In genomic region chr9:69451886-69452810, GRCm38 (mm10) we compare ENCODE assay signal across 14 mouse cellular contexts. TPM values are rescaled to one million over a fixed set of nuclear protein-coding genes. Genes with fewer than 3 reads are reported as not detected.
DNase-seq lines count a peak whose midpoint lies in the region; ATAC-seq and TF ChIP-seq lines count a peak whose summit lies in the region.
"Had no signal": no experiment of that assay in that cellular context is flagged by ENCODE, and none has a peak within 500 bp of the region (broad histone marks: within the 10 kb centered on the region; RNA-seq: fewer than 3 reads in every experiment).

No protein-coding gene starts in this region.

- peak overlapping the region; percentile 91 for H3K27ac ChIP-seq in embryonic facial prominence, embryonic 12.5 days
- no peak overlapping the region for H3K27ac ChIP-seq in embryonic facial prominence, embryonic 10.5 days (replicated peaks)
- H3K27ac ChIP-seq in kidney, embryonic 16.5 days (ENCODE audit: low read length) = peak overlapping the region; percentile 95; the same call in 1 of the 2 replicates
- no peak overlapping the region for H3K27ac ChIP-seq in midbrain, embryonic 11.5 days (ENCODE audit: low read depth, low read length)
- H3K27ac ChIP-seq in midbrain, postnatal 0 days (ENCODE audit: low read depth, low read length) = no peak overlapping the region

- no peak overlapping the region for H3K9ac ChIP-seq in embryonic facial prominence, embryonic 12.5 days
- no peak overlapping the region for H3K9ac ChIP-seq in kidney, embryonic 16.5 days (replicated peaks; ENCODE audit: low read length)
- H3K9ac ChIP-seq in midbrain, embryonic 11.5 days (ENCODE audit: low read length) = no peak overlapping the region
- no peak overlapping the region for H3K9ac ChIP-seq in midbrain, postnatal 0 days (replicated peaks; ENCODE audit: low read length, poor library complexity, severe bottlenecking)
- H3K9ac ChIP-seq: forebrain, postnatal 0 days had no signal

- H3K4me3 ChIP-seq in embryonic facial prominence, embryonic 12.5 days = no peak overlapping the region
- no peak overlapping the region for H3K4me3 ChIP-seq in embryonic facial prominence, embryonic 10.5 days
- no peak overlapping the region for H3K4me3 ChIP-seq in kidney, embryonic 16.5 days (ENCODE audit: low read length)
- H3K4me3 ChIP-seq in midbrain, embryonic 11.5 days (ENCODE audit: low read depth, low read length) = no peak overlapping the region
- H3K4me3 ChIP-seq in midbrain, postnatal 0 days (ENCODE audit: low read depth, low read length) = no peak overlapping the region
- H3K4me3 ChIP-seq: megakaryocyte, embryonic 14.5 days had no signal

- H3K4me2 ChIP-seq in embryonic facial prominence, embryonic 12.5 days (replicated peaks) = no peak overlapping the region
- H3K4me2 ChIP-seq in kidney, embryonic 16.5 days (replicated peaks; ENCODE audit: low read depth, low read length) = no peak overlapping the region
- no peak overlapping the region for H3K4me2 ChIP-seq in midbrain, embryonic 11.5 days
- H3K4me2 ChIP-seq in midbrain, postnatal 0 days (ENCODE audit: low read depth, low read length, poor library complexity, severe bottlenecking) = no peak overlapping the region

- DNase-seq in embryonic facial prominence, embryonic 10.5 days (ENCODE audit: low spot score) = no peak
- DNase-seq in kidney, postnatal 25 days = no peak
- peak; percentile 72 for DNase-seq in midbrain, embryonic 11.5 days (ENCODE audit: low spot score, missing footprints)
- no peak for DNase-seq in midbrain, postnatal 0 days (ENCODE audit: low spot score)
- no peak for DNase-seq in frontal cortex, postnatal 36 days (ENCODE audit: low spot score in 2 of 2)
- no peak for DNase-seq in cerebellum, adult 11 months
- DNase-seq: cerebellum, adult 11-12 months; forebrain, postnatal 0 days; gastrocnemius, postnatal 25 days; heart, postnatal 14 days had no signal

- peaks cover 39% of the 10 kb centered on the region for H3K4me1 ChIP-seq in embryonic facial prominence, embryonic 12.5 days
- H3K4me1 ChIP-seq in embryonic facial prominence, embryonic 10.5 days = peaks cover 52% of the 10 kb centered on the region
- H3K4me1 ChIP-seq in kidney, embryonic 16.5 days (ENCODE audit: insufficient read depth, low read length) = peaks cover 35% of the 10 kb centered on the region
- H3K4me1 ChIP-seq in midbrain, embryonic 11.5 days (ENCODE audit: control insufficient read depth, insufficient read depth, low read length) = peaks cover 11% of the 10 kb centered on the region
- H3K4me1 ChIP-seq in midbrain, postnatal 0 days (ENCODE audit: insufficient read depth, low read length) = peaks cover 5% of the 10 kb centered on the region; the same call in 1 of the 2 replicates

- no peaks in the 10 kb centered on the region for H3K36me3 ChIP-seq in embryonic facial prominence, embryonic 12.5 days
- H3K36me3 ChIP-seq in embryonic facial prominence, embryonic 10.5 days (replicated peaks) = no peaks in the 10 kb centered on the region
- no peaks in the 10 kb centered on the region for H3K36me3 ChIP-seq in kidney, embryonic 16.5 days (ENCODE audit: insufficient read depth, low read length)
- no peaks in the 10 kb centered on the region for H3K36me3 ChIP-seq in midbrain, embryonic 11.5 days (ENCODE audit: control insufficient read depth, insufficient read depth, low read length)
- no peaks in the 10 kb centered on the region for H3K36me3 ChIP-seq in midbrain, postnatal 0 days (ENCODE audit: insufficient read depth, low read length)

- H3K9me3 ChIP-seq in embryonic facial prominence, embryonic 12.5 days = no peaks in the 10 kb centered on the region
- no peaks in the 10 kb centered on the region for H3K9me3 ChIP-seq in embryonic facial prominence, embryonic 10.5 days
- H3K9me3 ChIP-seq in kidney, embryonic 16.5 days (ENCODE audit: low read length) = no peaks in the 10 kb centered on the region
- H3K9me3 ChIP-seq in midbrain, embryonic 11.5 days (ENCODE audit: control insufficient read depth, low read length) = no peaks in the 10 kb centered on the region
- H3K9me3 ChIP-seq in midbrain, postnatal 0 days (ENCODE audit: low read length) = no peaks in the 10 kb centered on the region
- H3K9me3 ChIP-seq: megakaryocyte, embryonic 14.5 days had no signal

- 89% methylated on average over 10 of the region's 10 CpGs for WGBS in embryonic facial prominence, embryonic 12.5 days
- WGBS in embryonic facial prominence, embryonic 10.5 days = 90% methylated on average over 10 of the region's 10 CpGs
- 88% methylated on average over 10 of the region's 10 CpGs for WGBS in kidney, embryonic 16.5 days
- 93% methylated on average over 10 of the region's 10 CpGs for WGBS in midbrain, embryonic 11.5 days
- WGBS in midbrain, postnatal 0 days = 95% methylated on average over 10 of the region's 10 CpGs

- no peak for ATAC-seq in embryonic facial prominence, embryonic 12.5 days (ENCODE audit: insufficient number of reproducible peaks, insufficient read depth, low FRiP score, low TSS enrichment)
- no peak for ATAC-seq in kidney, embryonic 16.5 days (ENCODE audit: low FRiP score, low TSS enrichment)
- no peak for ATAC-seq in midbrain, embryonic 11.5 days (ENCODE audit: low FRiP score)
- ATAC-seq in midbrain, postnatal 0 days (ENCODE audit: low FRiP score) = no peak
- ATAC-seq: Patski had no signal

- no peak for TF ChIP-seq CTCF in midbrain, postnatal 0 days (IDR thresholded peaks at IDR 0.05)

- H3K27me3 ChIP-seq in embryonic facial prominence, embryonic 12.5 days = no peaks in the 10 kb centered on the region
- peaks cover 46% of the 10 kb centered on the region for H3K27me3 ChIP-seq in embryonic facial prominence, embryonic 10.5 days (replicated peaks; ENCODE audit: low read depth, poor library complexity, severe bottlenecking)
- no peaks in the 10 kb centered on the region for H3K27me3 ChIP-seq in kidney, embryonic 16.5 days (ENCODE audit: insufficient read depth, low read length)
- peaks cover 17% of the 10 kb centered on the region for H3K27me3 ChIP-seq in midbrain, embryonic 11.5 days (ENCODE audit: control insufficient read depth, insufficient read depth, low read length)
- H3K27me3 ChIP-seq in midbrain, postnatal 0 days (ENCODE audit: insufficient read depth, low read length) = peaks cover 14% of the 10 kb centered on the region
- H3K27me3 ChIP-seq: Patski had no signal

RNA-seq across cellular contexts. Expression of gene Anxa2, which starts 1.3 kb away (rescaled TPM):
- polyA plus RNA-seq in embryonic facial prominence, embryonic 12.5 days (2016; fragmentation: Nextera tagmentation; extraction: Ambion mirVana) = 636 and 644 TPM in 2 replicates
- polyA plus RNA-seq in embryonic facial prominence, embryonic 10.5 days (2016; fragmentation: Nextera tagmentation; extraction: Ambion mirVana) = 112 and 145 TPM in 2 replicates
- 669 and 753 TPM in 2 replicates for polyA plus RNA-seq in kidney, embryonic 16.5 days (2015; fragmentation: Nextera tagmentation; extraction: Ambion mirVana)
- polyA plus RNA-seq in midbrain, embryonic 11.5 days (2014; fragmentation: Nextera tagmentation; extraction: Ambion mirVana) = 176 and 180 TPM in 2 replicates
- total RNA-seq in midbrain, postnatal 0 days (2014; rRNA removed) = 68.4 and 73.2 TPM in 2 replicates
- polyA plus RNA-seq in midbrain, postnatal 0 days (2015; fragmentation: Nextera tagmentation; extraction: Ambion mirVana) = 69.2 and 79.1 TPM in 2 replicates

RNA-seq across cellular contexts. Expression of gene Ice2, which starts 54.4 kb away (rescaled TPM):
- 24.2 and 27.2 TPM in 2 replicates for polyA plus RNA-seq in embryonic facial prominence, embryonic 12.5 days (2016; fragmentation: Nextera tagmentation; extraction: Ambion mirVana)
- 22.5 and 23.0 TPM in 2 replicates for polyA plus RNA-seq in embryonic facial prominence, embryonic 10.5 days (2016; fragmentation: Nextera tagmentation; extraction: Ambion mirVana)
- 21.0 and 22.1 TPM in 2 replicates for polyA plus RNA-seq in kidney, embryonic 16.5 days (2015; fragmentation: Nextera tagmentation; extraction: Ambion mirVana)
- 20.9 and 23.8 TPM in 2 replicates for polyA plus RNA-seq in midbrain, embryonic 11.5 days (2014; fragmentation: Nextera tagmentation; extraction: Ambion mirVana)
- 7.3 and 8.9 TPM in 2 replicates for total RNA-seq in midbrain, postnatal 0 days (2014; rRNA removed)
- polyA plus RNA-seq in midbrain, postnatal 0 days (2015; fragmentation: Nextera tagmentation; extraction: Ambion mirVana) = 4.9 and 5.0 TPM in 2 replicates

Comparison
In these comparisons a context has a peak if more than half of its experiments do, and no peak if none do; other contexts are left out.
1. H3K27ac ChIP-seq: peak in embryonic facial prominence, embryonic 12.5 days (single experiment) and kidney, embryonic 16.5 days (single experiment); none in embryonic facial prominence, embryonic 10.5 days (single experiment), midbrain, embryonic 11.5 days (single experiment) and midbrain, postnatal 0 days (single experiment).